Mouse (Mus musculus) G1E (cell line): ENCODE results near the gene Atp7b.

Source experiments
- CTCF ChIP-seq: IDR thresholded peaks from 2 replicates; pipeline ENCODE4 v1.5.1; 2012; ENCODE audit warnings: low read depth, low read length, inconsistent platforms, mixed read lengths
- GATA1 ChIP-seq: IDR thresholded peaks from 2 replicates; pipeline ENCODE4 v1.6.1; 2012; ENCODE audit warnings: borderline replicate concordance, low read length, inconsistent platforms, mixed read lengths
- POLR2AphosphoS5 ChIP-seq: IDR thresholded peaks from 2 replicates; pipeline ENCODE4 v1.6.1; 2012; ENCODE audit warnings: low read depth, low read length, inconsistent platforms; ENCODE audit not compliant: insufficient replicate concordance
- TAL1 ChIP-seq: conservative IDR thresholded peaks from 2 replicates; pipeline ENCODE4 v1.6.1; 2012; ENCODE audit warnings: low read depth, low read length, inconsistent platforms, mixed read lengths

DNA sequence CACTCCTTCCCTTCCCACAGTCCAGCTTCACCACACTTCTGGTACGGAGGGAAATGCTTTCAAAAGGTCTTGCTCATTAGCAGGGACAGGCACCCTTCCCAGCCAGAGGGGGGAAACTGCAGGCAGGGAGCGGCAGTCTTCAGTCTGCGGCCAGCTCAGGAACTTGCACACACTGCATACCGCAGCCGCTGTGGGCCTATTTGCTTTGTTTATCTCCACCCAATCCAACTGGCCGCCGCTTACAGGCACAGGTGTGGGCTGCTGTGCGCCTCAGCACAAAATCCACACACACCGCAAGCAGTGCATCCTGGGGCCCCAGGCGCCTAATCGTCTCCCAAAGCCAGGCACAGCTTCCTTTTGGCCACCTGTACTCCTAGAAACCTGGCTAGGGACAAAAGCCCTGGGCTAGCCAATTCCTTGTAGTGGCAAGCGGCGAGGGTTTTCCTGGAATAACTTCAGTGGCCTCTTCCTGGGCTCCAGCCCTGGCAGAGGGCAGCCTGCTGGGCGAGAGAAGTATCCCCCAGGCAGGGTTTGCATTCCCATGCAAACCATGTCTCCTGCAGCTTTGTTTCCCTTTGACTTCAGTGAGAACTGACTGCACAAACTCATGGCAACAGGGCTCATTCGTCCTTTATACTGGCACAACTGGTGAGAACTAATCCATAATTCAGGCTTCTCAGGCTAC lies 20.5 kb downstream of the Atp7b start:
- TF ChIP-seq POLR2AphosphoS5 = no peak
- no peak for TF ChIP-seq GATA1
- TF ChIP-seq CTCF = no peak
- no peak for TF ChIP-seq TAL1
